Mouse (Mus musculus): ENCODE data around the gene Mfn2.

Gene Mfn2

DNA sequence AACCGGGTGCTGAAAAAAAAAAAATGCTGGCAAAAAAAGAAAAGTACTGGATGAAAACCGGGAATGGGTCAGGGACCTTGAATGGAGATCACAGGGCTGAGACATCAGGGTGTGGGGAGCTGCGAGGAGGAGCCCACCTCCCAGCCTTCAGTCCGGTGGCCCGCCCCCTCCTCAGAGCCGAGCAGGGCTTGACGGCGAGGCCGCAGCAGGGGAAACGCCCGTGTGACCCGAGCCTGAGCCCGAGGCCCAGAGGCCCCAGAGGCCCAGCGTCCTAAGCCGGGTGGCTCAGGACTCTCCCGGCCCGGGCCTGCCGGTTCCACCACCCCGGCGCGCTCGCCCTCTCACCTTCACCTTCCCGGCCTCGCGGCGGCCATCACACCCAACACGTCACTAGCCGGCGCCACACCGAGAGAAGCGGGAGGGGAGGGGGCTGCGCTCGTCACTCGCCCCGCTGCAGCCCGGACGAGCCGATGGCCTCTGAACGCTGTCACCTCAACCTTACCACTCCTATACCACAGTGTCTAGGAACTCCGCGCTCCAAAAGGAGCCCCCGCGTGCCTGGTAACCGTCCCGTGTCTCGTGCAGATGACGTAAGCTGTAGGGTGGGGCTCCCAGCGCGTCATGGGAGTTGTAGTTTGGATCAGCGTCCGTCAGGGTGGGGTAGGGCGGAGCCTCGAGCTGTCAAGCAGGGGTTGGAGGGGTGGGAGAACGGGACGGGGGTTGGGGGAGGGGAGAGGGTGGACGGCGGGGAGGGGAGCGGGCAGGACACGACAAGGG lies at the start of gene Mfn2:
Gene Mfn2, minus strand, starts transcription at position 392 of the 777 bp plus-strand sequence.
- in situ Hi-C loops (cut with MseI, MboI), result no loop called here

DNA sequence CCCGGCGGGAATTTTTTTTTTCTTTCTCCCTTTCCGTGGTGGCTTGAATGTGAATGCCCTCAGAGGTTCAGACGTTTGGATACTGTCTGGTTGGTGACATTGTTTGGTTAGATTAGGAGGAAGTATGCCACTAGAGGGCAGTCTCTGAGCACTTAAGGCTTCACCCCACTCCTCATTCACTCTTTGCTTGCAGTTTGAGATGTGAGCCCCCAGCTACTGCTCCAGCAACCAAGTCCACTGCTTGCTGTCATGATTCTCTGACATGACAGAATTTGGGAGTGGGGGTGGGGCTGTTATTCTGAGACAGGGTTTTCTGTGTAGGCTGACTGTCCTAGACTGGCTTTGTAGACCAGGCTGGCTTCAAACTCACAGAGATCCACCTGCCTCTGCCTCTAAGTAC lies 49.1 kb upstream of the Mfn2 start:
- in situ Hi-C loops (cut with MseI, MboI), result no loop called here

DNA sequence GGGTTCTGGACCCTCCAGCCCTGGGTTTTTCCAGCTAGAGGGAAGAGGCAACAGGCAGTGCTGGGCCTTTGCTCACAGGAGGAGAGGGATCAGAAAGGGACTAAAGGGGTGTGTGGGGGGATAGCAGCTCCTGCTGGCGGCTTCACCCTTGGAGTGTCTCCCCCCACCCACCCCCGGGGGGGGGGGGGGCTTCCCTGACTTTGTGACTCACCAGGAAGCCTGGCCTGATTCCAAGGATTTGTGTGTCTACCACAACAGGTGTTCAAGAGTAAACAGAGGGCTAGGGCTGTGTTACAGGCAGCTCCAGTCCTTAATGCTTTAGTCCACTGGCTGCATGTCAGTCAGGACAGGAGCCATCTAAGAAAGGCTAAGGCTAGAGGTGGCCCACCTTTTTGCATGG lies 43.0 kb upstream of the Mfn2 start:
- in situ Hi-C loops (cut with MseI, MboI), result no loop called here

DNA sequence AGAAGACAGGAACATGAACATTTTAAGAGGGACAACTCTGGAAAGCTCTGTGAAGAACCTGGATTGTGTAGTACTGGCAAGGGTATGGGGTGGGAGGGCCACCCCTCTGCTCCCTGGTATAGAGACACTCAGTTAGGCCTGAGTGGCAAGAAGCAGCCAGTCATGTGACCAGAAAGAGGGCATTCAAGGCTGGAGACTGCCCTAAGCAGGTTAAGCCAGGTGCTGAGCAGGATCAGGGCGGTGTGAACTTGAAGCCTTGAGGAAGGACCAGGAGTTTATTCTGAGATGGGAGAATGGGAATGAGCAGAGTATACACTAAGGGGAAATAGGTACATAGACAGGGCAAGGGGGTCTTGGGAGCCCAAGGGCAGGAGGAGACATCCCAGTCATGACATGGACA lies 38.5 kb upstream of the Mfn2 start:
- in situ Hi-C loops (cut with MseI, MboI), result no loop called here

DNA sequence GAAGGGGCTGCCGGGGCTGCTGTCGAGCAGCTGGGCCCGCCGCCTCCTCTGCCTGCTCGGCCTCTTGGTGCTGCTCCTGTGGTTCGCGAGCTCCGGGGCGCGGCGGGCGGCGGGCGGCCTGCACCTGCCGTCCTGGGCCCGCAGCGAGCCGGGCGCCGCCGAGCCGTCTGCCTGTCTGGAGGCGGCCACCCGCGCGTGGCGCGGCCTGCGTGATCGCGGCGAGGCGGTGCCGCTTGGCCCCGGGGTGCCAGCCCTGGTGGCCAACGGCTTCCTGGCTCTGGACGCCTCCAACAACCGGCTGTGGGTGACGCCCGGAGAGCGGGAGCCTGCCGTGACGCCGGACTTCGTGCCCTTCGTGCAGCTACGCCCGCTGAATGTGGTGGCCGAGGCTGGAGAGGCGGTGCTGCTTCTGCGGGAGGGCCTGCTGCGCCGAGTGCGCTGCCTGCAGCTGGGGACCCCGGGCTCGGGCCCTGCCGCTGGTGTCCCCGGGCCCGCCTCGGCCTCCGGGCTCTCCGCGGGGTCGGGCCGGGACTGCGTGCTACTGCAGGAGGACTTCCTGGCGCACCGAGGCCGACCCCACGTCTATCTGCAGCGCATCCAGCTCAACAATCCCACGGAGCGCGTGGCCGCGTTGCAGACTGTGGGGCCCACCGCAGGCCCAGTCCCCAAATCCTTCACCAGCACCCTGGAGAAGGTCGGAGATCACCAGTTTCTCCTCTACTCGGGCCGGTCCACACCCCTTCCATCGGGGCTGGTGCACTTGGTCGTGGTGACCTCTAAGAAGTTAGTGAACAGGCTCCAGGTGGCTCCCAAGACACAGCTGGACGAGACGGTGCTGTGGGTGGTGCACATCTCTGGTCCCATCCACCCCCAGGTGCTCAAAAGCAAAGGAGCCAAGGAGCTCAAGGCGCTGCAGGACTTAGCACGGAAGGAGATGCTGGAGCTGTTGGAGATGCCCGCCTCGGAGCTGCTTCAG lies 36.8 kb upstream of the Mfn2 start:
- in situ Hi-C loops (cut with MseI, MboI), result no loop called here

DNA sequence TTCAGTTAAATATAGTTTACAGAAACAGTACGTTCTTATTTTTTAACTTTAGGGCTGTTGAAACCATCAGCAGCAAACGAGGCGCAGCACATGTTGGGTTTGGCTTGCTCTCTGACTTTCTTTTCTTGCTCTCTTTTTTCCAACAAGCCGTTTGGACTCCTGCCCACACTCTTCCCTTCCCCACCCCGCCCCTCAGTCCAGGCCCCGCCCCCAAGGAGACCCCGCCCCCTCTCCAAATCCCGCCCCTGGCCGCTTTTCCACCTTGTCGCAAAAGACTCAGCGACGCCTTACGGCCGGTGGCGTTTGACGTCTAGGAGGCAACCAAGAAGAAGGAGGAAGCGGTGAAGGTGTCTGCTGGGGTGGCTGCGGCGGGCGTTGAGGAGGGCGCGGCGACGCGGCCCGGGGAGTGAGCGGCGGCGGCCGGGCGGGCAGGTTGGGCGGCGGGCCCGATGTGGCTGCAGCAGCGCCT lies 36.1 kb upstream of the Mfn2 start, which contains the start of gene 2510039O18Rik:
Gene 2510039O18Rik, plus strand, starts transcription at position 320 of the 469 bp plus-strand sequence.
- in situ Hi-C loops (cut with MseI, MboI), result no loop called here

DNA sequence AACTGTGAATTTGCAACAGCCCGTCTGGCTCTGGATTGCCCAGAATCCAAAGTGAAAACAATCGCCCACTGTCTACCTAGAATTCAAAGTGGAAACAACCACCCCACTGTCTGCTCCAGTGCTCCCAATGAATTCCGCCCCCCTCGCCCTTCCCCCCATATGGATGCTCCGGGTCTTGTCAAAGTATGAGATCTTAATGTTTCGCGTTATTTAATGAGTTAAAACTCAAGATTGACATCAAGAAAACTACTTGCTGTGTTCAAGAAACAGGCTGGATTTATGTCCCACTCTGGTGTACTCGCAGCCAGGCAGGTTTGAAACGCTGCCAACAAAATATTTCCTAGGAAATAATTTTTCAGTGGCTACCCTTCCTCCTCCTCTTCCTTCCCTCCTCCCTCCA lies 35.6 kb upstream of the Mfn2 start:
- in situ Hi-C loops (cut with MseI, MboI), result no loop called here

DNA sequence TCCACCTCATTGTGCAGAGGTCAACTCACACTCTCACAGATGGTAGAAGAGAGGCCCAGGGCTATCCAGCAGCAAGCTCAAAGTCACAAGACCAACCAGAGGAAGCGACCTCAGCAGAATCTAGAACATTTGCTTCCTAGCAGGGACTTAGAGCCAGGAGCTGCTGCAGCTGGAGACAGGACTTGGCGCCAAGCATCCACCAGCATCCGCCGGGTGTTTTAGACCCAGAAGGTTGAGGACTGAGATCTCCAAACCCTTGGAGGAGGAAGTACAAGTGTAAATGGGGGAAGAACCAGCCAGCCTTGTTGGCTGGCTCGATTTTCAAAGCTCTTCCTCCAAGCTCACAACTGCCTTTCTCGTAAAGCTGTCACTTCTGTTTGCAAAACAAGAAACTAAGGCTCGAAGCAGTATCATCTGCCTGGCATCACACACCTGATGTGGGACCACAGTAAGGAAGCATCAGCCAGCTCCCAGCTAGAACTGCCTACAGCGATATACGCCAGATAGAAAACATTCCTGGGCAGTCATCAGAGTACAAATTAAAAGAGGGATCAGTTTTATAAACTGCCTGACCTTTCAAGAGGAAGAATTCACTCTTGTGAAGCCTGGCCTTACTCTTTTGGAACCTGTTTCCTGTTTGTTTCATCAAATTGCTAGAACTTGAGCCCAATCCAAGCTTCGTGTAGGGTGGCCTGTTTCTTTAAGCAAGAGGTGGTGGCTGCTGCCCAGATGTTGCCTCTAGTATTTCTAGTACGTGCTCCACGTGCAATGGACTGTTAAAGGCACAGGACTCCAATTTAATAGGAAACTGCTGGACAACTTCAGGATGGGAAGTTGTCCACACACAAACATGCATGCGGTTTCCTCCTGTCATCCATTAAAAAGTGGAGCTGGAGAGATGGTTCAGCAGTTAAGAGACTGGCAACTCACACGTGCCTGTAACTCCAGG lies 33.9 kb upstream of the Mfn2 start:
- in situ Hi-C loops (cut with MseI, MboI), result no loop called here

DNA sequence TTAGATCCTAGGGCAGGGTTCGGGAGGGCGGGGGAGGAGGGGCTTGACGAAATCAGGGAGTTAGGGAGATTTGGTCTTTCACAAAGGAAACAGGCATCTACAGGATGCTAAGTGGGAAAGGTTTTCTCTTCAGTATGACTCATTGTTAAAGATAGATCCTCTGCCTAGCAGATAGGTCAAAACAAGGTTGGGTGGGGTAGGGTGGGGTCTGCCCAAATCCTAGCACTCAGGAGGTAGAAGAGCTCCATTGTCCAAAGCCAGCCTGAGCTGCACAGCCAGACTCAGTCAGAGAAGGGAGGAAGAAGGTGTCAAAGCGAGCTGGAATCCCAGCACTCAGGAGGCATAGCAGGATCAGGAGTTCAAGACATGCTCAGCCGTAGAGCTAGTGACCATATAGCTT lies 33.0 kb upstream of the Mfn2 start:
- in situ Hi-C loops (cut with MseI, MboI), result no loop called here

DNA sequence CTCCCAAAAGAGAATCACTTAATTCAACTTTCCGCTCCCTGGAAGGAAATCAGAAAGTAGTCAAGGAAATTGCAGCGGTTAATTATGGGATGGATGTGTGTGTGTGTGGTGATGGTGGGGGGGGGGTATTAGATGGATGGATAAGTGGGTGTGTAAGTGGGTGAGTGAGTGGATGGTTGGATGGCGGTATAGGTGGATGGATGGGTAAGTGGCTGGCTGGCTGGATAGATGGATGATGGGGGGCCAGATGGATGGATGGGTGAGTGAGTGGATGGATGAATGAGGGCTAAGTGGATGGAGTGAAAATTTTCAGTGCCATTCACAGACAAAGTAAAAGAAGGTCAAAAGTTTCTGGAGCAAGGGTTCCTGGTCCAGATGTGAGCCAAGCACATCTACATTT lies 32.5 kb upstream of the Mfn2 start:
- in situ Hi-C loops (cut with MseI, MboI), result no loop called here

DNA sequence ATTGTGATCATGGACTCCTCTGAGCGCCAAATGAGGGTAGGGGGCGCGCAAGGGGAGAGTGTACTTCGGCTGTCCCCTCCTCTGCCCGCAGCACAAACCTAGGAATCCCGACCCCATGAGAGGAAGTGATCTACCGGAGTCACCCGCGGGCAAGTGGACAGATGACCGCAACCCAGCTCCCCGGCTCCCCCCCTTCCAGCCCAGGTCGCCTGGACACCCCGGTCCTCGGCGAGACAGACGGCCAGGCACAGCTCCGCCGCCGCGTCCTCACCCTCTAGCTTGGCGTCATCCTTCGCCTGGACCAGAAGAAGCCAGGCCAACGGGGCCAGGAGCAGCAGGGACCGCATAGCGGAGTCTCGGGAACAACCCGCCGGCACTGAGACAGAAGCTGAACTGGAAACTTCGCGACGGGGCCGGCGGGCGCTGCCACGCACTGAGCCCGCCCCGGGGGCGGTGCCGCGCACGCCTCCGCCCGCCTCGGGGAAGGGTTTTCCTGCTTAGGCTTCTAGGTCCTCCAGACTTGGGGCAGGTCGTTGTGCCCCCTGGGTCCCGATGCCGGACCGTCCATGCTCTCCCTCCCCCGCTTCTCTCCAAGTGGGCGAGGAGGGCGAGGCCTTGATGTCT lies 31.9 kb upstream of the Mfn2 start, which contains the start of gene Plod1:
Gene Plod1, minus strand, starts transcription at position 437 of the 624 bp plus-strand sequence.
- in situ Hi-C loops (cut with MseI, MboI), result no loop called here

DNA sequence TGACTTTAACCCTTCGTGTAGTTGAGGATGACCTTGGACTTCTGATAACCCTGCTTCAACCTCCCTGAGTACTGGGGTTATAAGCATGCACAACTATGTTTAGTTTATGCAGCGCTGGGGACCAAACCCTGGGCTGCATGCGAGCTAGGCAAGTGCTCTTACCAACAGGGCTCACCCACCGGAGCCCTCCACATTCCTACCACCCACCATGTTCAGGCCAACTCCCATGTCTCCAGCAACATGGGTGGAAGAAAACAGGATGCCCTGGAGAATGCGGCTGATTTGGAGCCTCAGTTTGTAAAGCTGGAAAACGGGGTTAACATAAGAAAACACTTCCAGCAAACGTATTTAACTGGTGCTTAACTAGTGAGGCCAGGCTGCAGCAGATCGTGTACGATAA lies 31.4 kb upstream of the Mfn2 start:
- in situ Hi-C loops (cut with MseI, MboI), result no loop called here

DNA sequence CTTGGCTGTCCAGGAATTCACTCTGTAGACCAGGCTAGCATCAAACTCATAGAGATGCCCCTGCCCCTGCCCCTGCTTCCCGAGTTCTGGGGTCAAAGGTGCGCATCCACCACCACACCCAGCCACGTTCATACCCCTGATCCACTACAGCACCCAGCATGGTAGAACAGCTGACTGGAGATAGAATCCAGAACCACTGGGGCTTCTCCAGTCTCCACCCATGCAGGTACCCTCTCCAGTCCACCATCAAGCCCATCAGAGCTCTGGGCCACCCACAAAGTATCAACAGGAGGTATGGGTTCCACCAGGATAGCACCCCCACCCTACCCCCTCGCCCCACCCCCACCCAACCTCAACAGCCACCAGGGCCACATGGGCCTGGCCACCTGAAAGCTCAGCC lies 30.1 kb upstream of the Mfn2 start:
- in situ Hi-C loops (cut with MseI, MboI), result no loop called here

DNA sequence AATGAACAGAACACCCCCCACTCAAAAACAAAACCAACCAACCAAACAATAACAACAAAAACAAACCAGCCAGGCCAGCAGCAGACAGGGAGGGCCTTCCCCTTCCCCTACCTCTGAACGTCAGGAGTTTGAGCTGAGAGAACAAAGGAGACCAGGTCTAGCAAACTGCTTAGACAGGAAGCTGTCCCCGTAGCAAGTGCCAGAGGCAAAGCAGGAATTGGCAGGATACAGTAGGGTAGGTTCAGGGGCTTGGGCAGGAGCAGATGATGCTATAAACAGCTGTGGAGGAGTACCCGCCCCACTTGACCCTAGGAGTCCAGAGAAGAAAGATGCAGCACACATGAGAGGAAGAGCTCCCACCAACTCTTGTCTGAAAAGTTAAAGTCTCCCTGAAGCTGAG lies 29.6 kb upstream of the Mfn2 start:
- in situ Hi-C loops (cut with MseI, MboI), result no loop called here

DNA sequence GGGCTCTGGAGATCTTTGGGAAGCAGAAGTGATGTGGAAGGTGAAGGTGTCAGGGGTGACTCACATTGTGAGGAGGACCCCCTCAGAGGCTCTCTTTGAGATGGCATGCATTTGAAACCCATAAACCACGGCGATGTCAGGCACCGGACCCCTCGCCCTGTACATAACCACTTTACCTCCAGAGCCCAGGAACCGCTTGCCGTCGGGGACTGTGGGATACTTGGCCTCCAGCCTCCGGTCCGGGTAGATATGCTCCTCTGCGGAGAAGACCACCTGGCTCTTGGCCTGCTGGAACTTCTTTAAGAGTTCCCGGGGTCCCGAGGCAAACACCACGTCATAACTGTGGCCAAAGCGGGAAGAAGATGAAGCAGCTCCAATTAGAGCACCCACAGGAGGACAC lies 26.4 kb upstream of the Mfn2 start:
- in situ Hi-C loops (cut with MseI, MboI), result no loop called here

DNA sequence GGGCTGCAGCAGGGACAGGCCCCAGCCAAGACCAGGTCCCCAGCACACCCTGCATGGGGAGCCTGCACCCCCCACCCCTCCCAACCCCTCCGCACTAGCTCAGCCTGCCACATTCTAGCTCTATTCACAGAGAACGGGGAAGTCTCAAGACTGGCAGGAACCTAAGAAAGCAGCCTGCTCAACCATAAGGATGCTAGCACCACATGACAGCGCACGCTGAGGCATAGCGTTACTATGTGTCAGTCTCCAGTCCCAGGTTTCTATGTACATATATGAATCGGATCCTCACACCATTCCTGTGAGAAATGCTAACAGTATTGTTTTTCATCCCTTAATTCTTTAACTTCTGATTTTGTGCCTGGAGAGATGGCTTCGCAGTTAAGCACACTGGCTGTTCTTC lies 24.0 kb upstream of the Mfn2 start:
- in situ Hi-C loops (cut with MseI, MboI), result no loop called here

DNA sequence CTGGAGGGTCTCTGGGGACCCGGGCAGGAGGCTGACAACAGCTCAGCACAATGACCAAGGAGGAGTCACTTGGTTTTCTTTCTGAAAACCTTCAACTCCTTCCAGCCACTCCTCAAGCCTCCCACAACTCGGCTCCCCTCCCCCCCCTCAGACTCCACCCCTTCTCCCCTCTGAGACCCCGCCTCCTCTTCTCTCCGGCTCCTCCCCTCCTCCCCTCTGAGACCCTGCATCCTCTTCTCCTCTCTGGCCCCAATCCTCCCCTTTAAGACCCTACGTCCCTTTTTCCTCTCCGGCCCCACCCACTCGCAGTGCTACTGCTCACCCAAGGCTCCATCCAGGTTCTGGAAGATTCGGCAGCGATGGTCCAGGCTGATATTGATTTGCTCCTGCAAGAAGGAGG lies 23.6 kb upstream of the Mfn2 start:
- in situ Hi-C loops (cut with MseI, MboI), result no loop called here

DNA sequence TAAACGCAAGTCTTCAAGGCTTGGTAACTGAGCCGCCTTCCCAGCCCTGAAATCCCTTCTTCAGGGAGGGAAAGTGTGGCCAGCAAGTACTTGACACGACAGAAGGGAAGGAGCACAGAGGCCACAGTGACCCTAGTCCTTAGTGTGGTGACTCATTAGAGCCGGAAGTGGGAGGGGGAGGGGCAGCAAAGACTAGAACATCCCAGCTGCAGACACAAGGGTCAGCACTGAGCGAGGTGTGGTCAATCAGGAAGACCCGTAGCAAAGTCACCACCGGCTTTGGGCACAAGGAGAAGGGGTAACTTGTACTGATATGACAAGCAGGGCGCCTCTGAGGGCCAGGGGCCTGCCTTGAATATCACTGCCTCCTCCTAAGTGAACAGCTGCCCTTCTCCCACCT lies 23.2 kb upstream of the Mfn2 start:
- in situ Hi-C loops (cut with MseI, MboI), result no loop called here

DNA sequence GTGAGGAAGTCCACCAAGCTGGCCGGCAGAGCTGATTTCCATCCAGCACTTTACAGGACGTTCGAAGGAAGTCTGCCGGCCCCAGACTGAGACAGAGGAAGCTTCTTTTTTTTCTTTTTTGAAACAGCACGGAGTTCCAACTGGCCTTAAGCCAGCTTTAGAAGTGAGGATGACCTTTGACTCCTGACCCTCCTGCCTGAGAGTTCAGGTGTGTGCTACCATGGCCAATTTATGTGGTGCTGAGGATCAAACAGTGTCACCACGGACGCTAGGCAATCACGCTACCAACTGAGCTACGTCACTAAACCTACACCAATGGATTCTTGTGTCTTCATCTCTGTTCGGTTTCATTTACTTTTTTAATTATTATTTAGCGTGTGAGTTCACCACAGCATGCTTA lies 17.8 kb upstream of the Mfn2 start:
- in situ Hi-C loops (cut with MseI, MboI), result no loop called here

DNA sequence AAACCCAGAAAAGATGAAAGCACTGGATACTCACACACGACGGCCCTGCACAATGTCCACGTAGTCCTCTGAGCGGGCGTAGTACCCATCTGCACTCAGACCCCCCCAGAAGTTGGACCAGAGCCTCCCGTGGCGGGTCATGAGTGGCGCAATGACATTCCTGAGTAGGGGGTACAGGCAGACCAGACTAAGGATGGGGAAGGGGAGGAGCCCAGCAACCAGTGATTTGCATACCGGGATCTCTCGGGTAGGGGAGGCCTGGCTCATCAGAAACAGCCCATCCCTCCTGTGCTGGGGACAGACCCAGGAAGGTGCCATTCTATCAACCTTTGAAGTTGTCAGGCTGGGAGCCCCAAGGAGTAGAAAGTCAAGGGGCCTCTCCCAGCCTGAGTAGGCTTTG lies 16.5 kb upstream of the Mfn2 start:
- in situ Hi-C loops (cut with MseI, MboI), result no loop called here
